Mouse (Mus musculus): ENCODE data around the gene Arhgef25. TPM values are rescaled to one million over a fixed set of nuclear protein-coding genes. Genes with fewer than 3 reads are reported as not detected.

Gene Arhgef25
- polyA plus RNA-seq, 1 experiment from 2014 or later = 49.0 TPM

DNA sequence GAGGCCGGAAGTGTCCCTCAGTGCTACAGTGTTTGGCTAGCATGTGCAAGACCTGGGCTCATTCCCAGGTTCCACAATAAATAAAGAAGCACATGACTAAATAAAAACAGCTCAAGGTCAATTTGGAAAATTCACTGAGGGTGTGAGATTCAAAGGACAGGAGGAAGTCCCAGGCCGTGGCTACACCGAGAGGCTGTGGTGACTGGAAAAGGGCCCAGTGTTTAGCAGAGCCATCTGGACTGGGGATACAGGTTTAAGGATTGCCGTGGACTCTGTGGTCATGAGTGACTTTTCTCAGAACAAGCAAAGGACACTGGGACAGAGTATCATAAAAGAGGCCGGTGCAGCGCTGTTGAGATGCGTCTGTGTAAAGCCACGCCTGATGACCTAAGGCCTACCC, 23.4 kb upstream of the Arhgef25 start:
- Histone ChIP-seq H3K4me2 (ENCODE audit: low read length) (no peak overlapping the region), H3K36me3 (ENCODE audit: control insufficient read depth, insufficient read depth, low read length) (peaks cover 5% of the 10 kb centered on the region; the same call in 1 of the 2 replicates), H3K4me3 (ENCODE audit: low read depth, low read length) (no peak overlapping the region), H3K9ac (ENCODE audit: low read length) (no peak overlapping the region), H3K9me3 (ENCODE audit: control insufficient read depth, low read length) (no peaks in the 10 kb centered on the region), H3K4me1 (replicated peaks; ENCODE audit: control insufficient read depth, insufficient read depth, low read length) (peaks cover 6% of the 10 kb centered on the region; the same call in 1 of the 2 replicates), H3K27ac (ENCODE audit: low read depth) (no peak overlapping the region), H3K27me3 (replicated peaks; ENCODE audit: control insufficient read depth, insufficient read depth, low read length) (no peaks in the 10 kb centered on the region)
- WGBS = 92% methylated on average over 8 of the region's 8 CpGs
- no peak for ATAC-seq (replicated peaks; ENCODE audit: low FRiP score, low TSS enrichment, low read depth)
- no peak for DNase-seq (ENCODE audit: low spot score)

DNA sequence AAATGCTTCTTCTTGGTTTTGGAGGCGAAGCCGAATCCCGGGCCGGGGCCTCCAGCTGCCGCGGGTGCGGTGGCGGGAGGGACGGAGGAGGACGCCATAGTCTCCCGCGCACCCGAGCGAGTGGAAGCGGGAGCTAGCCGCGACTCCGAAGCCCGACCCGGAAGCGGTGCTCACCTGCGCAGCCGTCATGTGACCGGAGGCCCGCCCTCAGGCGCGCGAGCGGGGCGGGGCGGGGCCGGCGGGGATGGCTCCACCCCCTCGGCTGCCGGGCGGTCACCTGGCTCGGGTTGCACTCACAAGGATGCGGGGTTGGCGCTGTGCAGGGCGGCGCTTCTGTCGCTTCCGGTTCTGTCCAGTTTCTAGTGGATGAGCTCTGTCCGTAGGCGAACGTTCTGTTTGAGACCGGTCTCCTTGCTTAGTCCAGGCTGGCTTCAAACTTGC, 21.6 kb upstream of the Arhgef25 start, which contains the start of gene Pip4k2c:
Pip4k2c (minus strand) TSS at position 172 of the 441 bp plus-strand sequence.
- peak within 1 kb of the TSS; percentile 82 for H3K4me2 ChIP-seq (ENCODE audit: low read length)
- H3K27ac ChIP-seq (ENCODE audit: low read depth) = peak within 1 kb of the TSS; percentile 43; the same call in 1 of the 2 replicates
- peaks cover 22% of the 10 kb centered on the region for H3K36me3 ChIP-seq (ENCODE audit: control insufficient read depth, insufficient read depth, low read length)
- H3K4me1 ChIP-seq (replicated peaks; ENCODE audit: control insufficient read depth, insufficient read depth, low read length) = peaks cover 6% of the 10 kb centered on the region; the same call in 1 of the 2 replicates
- WGBS = under 1% methylated on average over 43 of the region's 47 CpGs
- H3K4me3 ChIP-seq (ENCODE audit: low read depth, low read length) = peak within 1 kb of the TSS; percentile 87
- no peaks in the 10 kb centered on the region for H3K9me3 ChIP-seq (ENCODE audit: control insufficient read depth, low read length)
- peak; percentile 98 for ATAC-seq (replicated peaks; ENCODE audit: low FRiP score, low TSS enrichment, low read depth)
- H3K27me3 ChIP-seq (replicated peaks; ENCODE audit: control insufficient read depth, insufficient read depth, low read length) = no peaks in the 10 kb centered on the region
- H3K9ac ChIP-seq (ENCODE audit: low read length) = peak within 1 kb of the TSS; percentile 71
- peak; percentile 93 for DNase-seq (ENCODE audit: low spot score)

DNA sequence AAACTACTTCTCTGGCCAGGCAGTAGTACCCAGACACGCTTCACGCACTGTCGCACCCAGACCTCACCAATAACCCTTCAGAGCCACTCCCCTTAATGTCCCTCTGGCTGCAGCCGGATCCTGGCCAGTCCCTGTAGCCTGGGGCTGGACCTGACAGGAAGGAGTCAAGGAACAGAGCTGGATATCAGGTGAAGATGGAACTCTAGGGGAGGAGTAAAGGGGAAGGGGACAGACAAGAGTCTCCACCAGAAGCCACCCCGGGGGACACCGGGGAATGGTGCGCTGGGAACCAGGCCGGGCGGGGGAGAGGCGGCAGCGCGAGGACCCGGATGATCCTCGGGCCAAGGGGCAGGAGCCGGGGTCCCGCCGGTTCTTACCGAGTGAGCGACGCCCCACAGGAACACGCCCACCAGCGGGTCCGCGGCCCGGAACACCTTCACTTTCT, 21.1 kb upstream of the Arhgef25 start:
- Histone ChIP-seq H3K27ac (ENCODE audit: low read depth) (peak overlapping the region; percentile 43; the same call in 1 of the 2 replicates), H3K4me2 (ENCODE audit: low read length) (peak overlapping the region; percentile 82), H3K36me3 (ENCODE audit: control insufficient read depth, insufficient read depth, low read length) (peaks cover 24% of the 10 kb centered on the region), H3K4me1 (replicated peaks; ENCODE audit: control insufficient read depth, insufficient read depth, low read length) (peaks cover 6% of the 10 kb centered on the region; the same call in 1 of the 2 replicates), H3K9me3 (ENCODE audit: control insufficient read depth, low read length) (no peaks in the 10 kb centered on the region), H3K9ac (ENCODE audit: low read length) (peak overlapping the region; percentile 71), H3K4me3 (ENCODE audit: low read depth, low read length) (peak overlapping the region; percentile 87), H3K27me3 (replicated peaks; ENCODE audit: control insufficient read depth, insufficient read depth, low read length) (no peaks in the 10 kb centered on the region)
- DNase-seq (ENCODE audit: low spot score) (no peak), ATAC-seq (replicated peaks; ENCODE audit: low FRiP score, low TSS enrichment, low read depth) (peak; percentile 59)
- under 1% methylated on average over 25 of the region's 25 CpGs for WGBS

DNA sequence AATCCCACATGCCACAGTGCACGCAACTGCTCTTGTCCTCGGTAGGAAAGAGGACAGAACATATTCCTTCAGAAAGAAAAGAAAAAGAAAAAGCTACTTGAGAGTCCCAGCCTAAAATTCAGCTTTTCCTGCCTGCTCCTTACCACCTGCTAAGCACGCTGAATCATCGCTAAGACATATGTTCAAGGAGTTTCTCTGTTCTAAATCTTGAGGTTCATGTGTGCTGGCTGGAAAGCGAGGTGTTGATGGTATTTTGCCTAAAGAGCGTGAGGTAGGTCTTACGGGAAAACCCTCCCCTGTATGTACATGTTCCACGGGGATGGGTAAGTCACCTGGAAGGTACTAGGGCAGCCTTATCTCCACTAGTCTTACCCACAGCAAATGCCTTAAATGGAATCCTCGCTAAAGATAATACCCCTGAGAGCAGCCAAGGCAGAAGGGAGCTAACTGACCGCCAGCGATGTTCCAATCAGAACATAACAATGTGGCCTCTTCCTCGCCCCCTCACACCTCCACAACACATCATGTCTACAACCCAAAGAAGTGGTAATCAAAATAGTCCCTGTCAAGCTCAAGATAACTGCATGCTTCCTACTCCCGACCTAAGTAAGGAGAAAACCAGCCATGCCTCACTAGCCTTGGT, 20.2 kb upstream of the Arhgef25 start:
- no peak overlapping the region for H3K27ac ChIP-seq (ENCODE audit: low read depth)
- no peak for ATAC-seq (replicated peaks; ENCODE audit: low FRiP score, low TSS enrichment, low read depth)
- H3K9me3 ChIP-seq (ENCODE audit: control insufficient read depth, low read length) = no peaks in the 10 kb centered on the region
- 80% methylated on average over 13 of the region's 13 CpGs for WGBS
- peaks cover 6% of the 10 kb centered on the region; the same call in 1 of the 2 replicates for H3K4me1 ChIP-seq (replicated peaks; ENCODE audit: control insufficient read depth, insufficient read depth, low read length)
- H3K27me3 ChIP-seq (replicated peaks; ENCODE audit: control insufficient read depth, insufficient read depth, low read length) = no peaks in the 10 kb centered on the region
- peaks cover 34% of the 10 kb centered on the region for H3K36me3 ChIP-seq (ENCODE audit: control insufficient read depth, insufficient read depth, low read length)
- H3K4me2 ChIP-seq (ENCODE audit: low read length) = peak overlapping the region; percentile 82
- no peak for DNase-seq (ENCODE audit: low spot score)
- H3K9ac ChIP-seq (ENCODE audit: low read length) = no peak overlapping the region
- H3K4me3 ChIP-seq (ENCODE audit: low read depth, low read length) = peak overlapping the region; percentile 87

DNA sequence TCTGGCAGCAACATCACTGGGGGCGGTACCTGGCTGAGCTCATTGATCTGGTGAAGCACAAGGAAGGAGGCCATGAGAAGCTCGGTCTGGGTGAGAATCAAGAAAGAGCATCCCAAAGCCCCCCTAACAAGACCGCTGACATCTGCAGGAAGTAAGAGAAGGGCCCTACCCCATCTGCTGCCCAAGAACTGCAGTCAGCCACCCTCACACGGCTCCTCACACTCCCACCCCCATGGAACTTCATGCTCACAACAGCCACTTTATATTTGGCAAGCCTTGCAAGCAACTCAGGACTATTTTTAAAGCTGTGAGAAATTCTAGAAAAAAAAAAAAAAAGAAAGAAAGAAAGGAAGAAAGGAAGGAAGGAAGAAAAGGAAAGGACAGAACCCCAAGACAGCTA, 19.0 kb upstream of the Arhgef25 start:
- Histone ChIP-seq H3K27ac (ENCODE audit: low read depth) (no peak overlapping the region), H3K9me3 (ENCODE audit: control insufficient read depth, low read length) (no peaks in the 10 kb centered on the region), H3K4me3 (ENCODE audit: low read depth, low read length) (no peak overlapping the region), H3K36me3 (ENCODE audit: control insufficient read depth, insufficient read depth, low read length) (peaks cover 42% of the 10 kb centered on the region), H3K9ac (ENCODE audit: low read length) (no peak overlapping the region), H3K4me1 (replicated peaks; ENCODE audit: control insufficient read depth, insufficient read depth, low read length) (peaks cover 6% of the 10 kb centered on the region; the same call in 1 of the 2 replicates), H3K4me2 (ENCODE audit: low read length) (no peak overlapping the region), H3K27me3 (replicated peaks; ENCODE audit: control insufficient read depth, insufficient read depth, low read length) (no peaks in the 10 kb centered on the region)
- WGBS = 85% methylated on average over 4 of the region's 4 CpGs
- DNase-seq (ENCODE audit: low spot score) (no peak), ATAC-seq (replicated peaks; ENCODE audit: low FRiP score, low TSS enrichment, low read depth) (no peak)

DNA sequence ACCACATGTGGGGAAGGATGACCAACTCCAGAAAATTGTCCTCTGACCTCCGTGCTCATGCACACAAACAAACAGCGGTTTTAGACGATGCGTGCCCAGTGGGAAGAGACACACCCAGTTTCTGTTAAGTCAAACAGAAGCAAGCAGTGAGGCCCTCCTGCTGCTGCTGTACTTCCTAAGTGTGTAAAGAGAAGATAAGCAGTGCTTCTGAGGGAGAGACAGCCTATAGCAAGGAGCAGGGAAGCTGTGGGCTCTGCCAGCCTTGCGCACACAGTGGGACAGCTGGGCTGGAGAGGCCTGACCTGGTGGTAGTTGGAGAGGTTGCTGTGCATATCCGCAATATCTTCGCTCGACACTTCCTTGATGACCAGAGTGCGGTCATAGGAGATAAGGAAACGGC, 15.5 kb upstream of the Arhgef25 start:
- peaks cover 1% of the 10 kb centered on the region; the same call in 1 of the 2 replicates for H3K4me1 ChIP-seq (replicated peaks; ENCODE audit: control insufficient read depth, insufficient read depth, low read length)
- H3K4me2 ChIP-seq (ENCODE audit: low read length) = no peak overlapping the region
- ATAC-seq (replicated peaks; ENCODE audit: low FRiP score, low TSS enrichment, low read depth) (no peak), DNase-seq (ENCODE audit: low spot score) (no peak)
- H3K36me3 ChIP-seq (ENCODE audit: control insufficient read depth, insufficient read depth, low read length) = peaks cover 68% of the 10 kb centered on the region
- no peak overlapping the region for H3K27ac ChIP-seq (ENCODE audit: low read depth)
- no peaks in the 10 kb centered on the region for H3K9me3 ChIP-seq (ENCODE audit: control insufficient read depth, low read length)
- no peaks in the 10 kb centered on the region for H3K27me3 ChIP-seq (replicated peaks; ENCODE audit: control insufficient read depth, insufficient read depth, low read length)
- WGBS = 80% methylated on average over 10 of the region's 10 CpGs
- H3K9ac ChIP-seq (ENCODE audit: low read length) = no peak overlapping the region
- H3K4me3 ChIP-seq (ENCODE audit: low read depth, low read length) = no peak overlapping the region

DNA sequence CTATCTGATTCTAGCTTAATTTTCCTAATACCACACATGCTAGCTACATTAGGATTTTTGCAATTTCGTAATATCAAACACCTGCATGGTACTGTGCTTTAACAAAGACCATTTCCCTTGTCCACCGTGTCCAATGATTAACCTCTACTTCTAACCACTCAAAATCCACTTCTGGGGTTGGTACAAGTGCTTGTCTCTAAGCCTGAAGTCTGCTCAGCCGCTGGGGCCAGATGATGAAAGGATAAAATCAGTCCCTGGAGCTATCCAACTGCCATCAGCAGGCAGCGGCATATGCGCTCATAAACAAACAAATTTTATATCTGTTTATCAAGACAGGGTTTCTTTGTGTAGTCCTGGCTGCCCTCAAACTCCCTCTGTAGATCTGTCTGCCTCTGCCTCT, 14.7 kb upstream of the Arhgef25 start:
- Histone ChIP-seq H3K36me3 (ENCODE audit: control insufficient read depth, insufficient read depth, low read length) (peaks cover 73% of the 10 kb centered on the region), H3K4me1 (replicated peaks; ENCODE audit: control insufficient read depth, insufficient read depth, low read length) (no peaks in the 10 kb centered on the region), H3K9me3 (ENCODE audit: control insufficient read depth, low read length) (no peaks in the 10 kb centered on the region), H3K27me3 (replicated peaks; ENCODE audit: control insufficient read depth, insufficient read depth, low read length) (no peaks in the 10 kb centered on the region), H3K27ac (ENCODE audit: low read depth) (no peak overlapping the region), H3K4me2 (ENCODE audit: low read length) (no peak overlapping the region), H3K9ac (ENCODE audit: low read length) (no peak overlapping the region), H3K4me3 (ENCODE audit: low read depth, low read length) (no peak overlapping the region)
- WGBS = 89% methylated on average over 5 of the region's 5 CpGs
- ATAC-seq (replicated peaks; ENCODE audit: low FRiP score, low TSS enrichment, low read depth) (no peak), DNase-seq (ENCODE audit: low spot score) (no peak)

DNA sequence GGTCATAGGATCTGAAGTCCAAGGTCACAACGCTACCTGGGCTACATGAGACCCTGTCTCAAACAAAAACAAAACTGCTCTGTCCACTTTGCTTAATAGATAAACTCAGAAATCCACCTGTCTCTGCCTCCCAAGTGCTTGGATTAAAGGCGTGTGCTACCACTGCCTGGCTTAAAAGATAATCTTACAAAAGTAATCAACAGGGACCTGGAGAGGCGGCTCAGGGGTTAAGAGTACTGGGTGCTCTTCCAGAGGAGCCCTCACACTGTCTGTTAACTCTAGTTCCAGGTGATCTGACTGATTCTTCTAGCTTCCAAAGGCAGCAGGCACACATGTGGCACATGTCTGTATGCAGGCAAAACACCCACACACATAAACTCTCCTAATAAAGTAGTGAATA, 13.2 kb upstream of the Arhgef25 start:
- H3K4me1 ChIP-seq (replicated peaks; ENCODE audit: control insufficient read depth, insufficient read depth, low read length) = no peaks in the 10 kb centered on the region
- WGBS = 85% methylated on average over 3 of the region's 3 CpGs
- no peak overlapping the region for H3K4me3 ChIP-seq (ENCODE audit: low read depth, low read length)
- DNase-seq (ENCODE audit: low spot score) (no peak), ATAC-seq (replicated peaks; ENCODE audit: low FRiP score, low TSS enrichment, low read depth) (no peak)
- no peak overlapping the region for H3K4me2 ChIP-seq (ENCODE audit: low read length)
- no peak overlapping the region for H3K9ac ChIP-seq (ENCODE audit: low read length)
- H3K36me3 ChIP-seq (ENCODE audit: control insufficient read depth, insufficient read depth, low read length) = peaks cover 80% of the 10 kb centered on the region
- H3K9me3 ChIP-seq (ENCODE audit: control insufficient read depth, low read length) = no peaks in the 10 kb centered on the region
- no peak overlapping the region for H3K27ac ChIP-seq (ENCODE audit: low read depth)
- no peaks in the 10 kb centered on the region for H3K27me3 ChIP-seq (replicated peaks; ENCODE audit: control insufficient read depth, insufficient read depth, low read length)

DNA sequence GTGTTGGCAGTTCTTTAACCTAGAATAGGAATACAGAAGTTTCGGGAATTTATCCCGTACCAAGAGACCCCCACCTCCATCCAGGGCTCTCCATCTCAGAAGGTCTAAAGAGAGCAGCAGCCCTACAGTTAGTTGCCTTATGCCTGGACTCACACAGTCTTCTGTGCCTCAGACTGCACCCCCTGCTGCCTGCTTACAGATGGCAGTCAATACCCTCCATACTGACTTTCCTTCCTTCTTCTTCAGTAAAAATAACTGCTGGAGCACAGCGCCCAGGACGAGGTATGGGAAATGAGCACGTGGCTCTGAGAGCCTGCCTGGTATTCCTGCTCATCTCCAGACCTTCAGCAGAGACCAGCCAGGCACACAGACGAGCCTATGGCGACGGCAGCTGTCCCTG, 10.4 kb upstream of the Arhgef25 start:
- H3K36me3 ChIP-seq (ENCODE audit: control insufficient read depth, insufficient read depth, low read length) = peaks cover 61% of the 10 kb centered on the region
- H3K9ac ChIP-seq (ENCODE audit: low read length) = no peak overlapping the region
- ATAC-seq (replicated peaks; ENCODE audit: low FRiP score, low TSS enrichment, low read depth) (no peak), DNase-seq (ENCODE audit: low spot score) (no peak)
- 83% methylated on average over 8 of the region's 8 CpGs for WGBS
- H3K4me2 ChIP-seq (ENCODE audit: low read length) = no peak overlapping the region
- 0 out of 2 replicates have a peak, but pooled peaks cover 7% of the 10 kb centered on the region for H3K4me1 ChIP-seq (replicated peaks; ENCODE audit: control insufficient read depth, insufficient read depth, low read length)
- H3K27ac ChIP-seq (ENCODE audit: low read depth) = no peak overlapping the region
- no peak overlapping the region for H3K4me3 ChIP-seq (ENCODE audit: low read depth, low read length)
- no peaks in the 10 kb centered on the region for H3K27me3 ChIP-seq (replicated peaks; ENCODE audit: control insufficient read depth, insufficient read depth, low read length)
- no peaks in the 10 kb centered on the region for H3K9me3 ChIP-seq (ENCODE audit: control insufficient read depth, low read length)
